Mouse (Mus musculus) left cerebral cortex, postnatal 14 days (tissue): ENCODE results near the gene Slc38a7. TPM values are rescaled to one million over a fixed set of nuclear protein-coding genes. Genes with fewer than 3 reads are reported as not detected.

Source experiments
- total RNA-seq, 2 experiments: library from RNA; stranded (reverse); gene quantifications; 2 replicates each; pipeline ENCODE4 v1.2.3; 2021

Slc38a7 gene
- total RNA-seq, 2 experiments from 2014 or later, result 29.8 to 32.0 TPM

Other genes with a start within 250 kb of the Slc38a7 start
- 1 to 10 TPM; 1.2 to 1.4 TPM for gene Gins3, start 220.1 kb downstream of the Slc38a7 start, total RNA-seq
- gene Ndrg4, start 176.6 kb downstream of the Slc38a7 start, total RNA-seq, result 1,000 to 10,000 TPM; 1,641 to 1,725 TPM
- gene Setd6, start 137.7 kb downstream of the Slc38a7 start, total RNA-seq, result 10 to 100 TPM; 15.8 to 17.4 TPM
- 100 to 1,000 TPM; 126 to 132 TPM for gene Cnot1, start 46.1 kb downstream of the Slc38a7 start, total RNA-seq
- 10 to 100 TPM; 95.6 to 98.2 TPM for gene Sap18b, start 28.2 kb downstream of the Slc38a7 start, total RNA-seq
- gene Got2, start 35.0 kb upstream of the Slc38a7 start, total RNA-seq, result 100 to 1,000 TPM; 239 to 242 TPM